Mouse (Mus musculus) CH12.LX (cell line): ENCODE results near the gene Slc9a3r1. TPM values are rescaled to one million over a fixed set of nuclear protein-coding genes. Genes with fewer than 3 reads are reported as not detected.

Source experiments
- DNase-seq: peaks from one replicate; pipeline ENCODE4 v3.0.0-alpha.2; 2013; ENCODE audit errors: extremely low read depth
- H3K27ac ChIP-seq: 2 replicates; pipeline ENCODE4 v1.5.1; 2012; ENCODE audit warnings: low read depth, mild to moderate bottlenecking, control low read depth, moderate library complexity; ENCODE audit not compliant: insufficient read depth
- H3K27me3 ChIP-seq: replicated peaks from 2 replicates; pipeline ENCODE3; 2012; ENCODE audit warnings: inconsistent platforms
- H3K36me3 ChIP-seq, 2 experiments: replicated peaks in 1 of 2; 2 replicates each; pipeline versions ENCODE3 to v1.6.1; 2012; ENCODE audit warnings: inconsistent platforms in 1 of 2, low read length in 1 of 2, mild to moderate bottlenecking in 1 of 2, mixed read lengths in 1 of 2, moderate library complexity in 1 of 2; ENCODE audit not compliant: control insufficient read depth in 1 of 2, insufficient read depth in 1 of 2
- H3K4me1 ChIP-seq, 2 experiments: 2 replicates each; pipeline ENCODE4 v1.6.1; 2012; ENCODE audit warnings: inconsistent platforms in 1 of 2, moderate library complexity in 1 of 2; ENCODE audit not compliant: insufficient read depth in 2 of 2, control insufficient read depth in 1 of 2
- H3K4me2 ChIP-seq: 2 replicates; pipeline ENCODE4 v1.6.1; 2012; ENCODE audit warnings: low read depth, mild to moderate bottlenecking, control low read depth; ENCODE audit not compliant: poor library complexity, insufficient read depth, severe bottlenecking
- H3K4me3 ChIP-seq, 3 experiments: fragments of 150-350 bp in 1 of 3; sonication (generic) in 1 of 3; replicated peaks in 1 of 3; 2 replicates each; pipeline versions ENCODE3 to v1.5.1; 2011 to 2012; ENCODE audit warnings: low read depth in 2 of 3, low read length in 2 of 3, mild to moderate bottlenecking in 2 of 3, moderate library complexity in 2 of 3, control low read depth in 1 of 3, improper control_type of control experiment in 1 of 3, inconsistent platforms in 1 of 3, mixed read lengths in 1 of 3; ENCODE audit not compliant: poor library complexity in 1 of 3
- H3K79me2 ChIP-seq: replicated peaks from 2 replicates; pipeline ENCODE4 v1.6.1; 2012; ENCODE audit warnings: mild to moderate bottlenecking, moderate library complexity; ENCODE audit not compliant: control insufficient read depth, poor library complexity, insufficient read depth, severe bottlenecking; ENCODE audit errors: extremely low read depth
- H3K9ac ChIP-seq: 2 replicates; pipeline ENCODE4 v1.6.1; 2012; ENCODE audit warnings: low read depth, mild to moderate bottlenecking, control low read depth, moderate library complexity; ENCODE audit not compliant: insufficient read depth
- H3K9me3 ChIP-seq: replicated peaks from 2 replicates; pipeline ENCODE3; 2012; ENCODE audit warnings: low read length, inconsistent platforms, mixed read lengths
- BHLHE40 ChIP-seq: IDR thresholded peaks from 2 replicates; pipeline ENCODE4 v1.6.1; 2011; ENCODE audit warnings: mild to moderate bottlenecking, low read depth, low read length, improper control_type of control experiment
- CHD1 ChIP-seq: IDR thresholded peaks from 2 replicates; pipeline ENCODE4 v1.6.1; 2012; ENCODE audit warnings: low read depth, low read length, improper control_type of control experiment, inconsistent platforms
- CHD2 ChIP-seq: IDR thresholded peaks from 2 replicates; pipeline ENCODE4 v1.6.1; 2011; ENCODE audit warnings: low read length, improper control_type of control experiment
- CTCF ChIP-seq, 2 experiments: IDR thresholded peaks in 1 of 2; conservative IDR thresholded peaks in 1 of 2; 2 replicates each; pipeline ENCODE4 v1.5.1; 2011 to 2012; ENCODE audit warnings: low read depth in 2 of 2, low read length in 2 of 2, improper control_type of control experiment in 1 of 2, inconsistent platforms in 1 of 2, mild to moderate bottlenecking in 1 of 2, moderate library complexity in 1 of 2
- E2F4 ChIP-seq: IDR thresholded peaks from 2 replicates; pipeline ENCODE4 v1.6.1; 2011; ENCODE audit warnings: low read depth, low read length, improper control_type of control experiment; ENCODE audit not compliant: insufficient replicate concordance
- ELF1 ChIP-seq: IDR thresholded peaks from 2 replicates; pipeline ENCODE4 v1.6.1; 2014; ENCODE audit warnings: low read depth, mild to moderate bottlenecking, inconsistent platforms, low read length, improper control_type of control experiment
- ETS1 ChIP-seq: conservative IDR thresholded peaks from 2 replicates; pipeline ENCODE4 v1.6.1; 2012; ENCODE audit warnings: low read depth, mild to moderate bottlenecking, inconsistent platforms, low read length, improper control_type of control experiment, moderate library complexity
- GABPA ChIP-seq: IDR thresholded peaks from 2 replicates; pipeline ENCODE4 v1.6.1; 2012; ENCODE audit warnings: low read depth, low read length, improper control_type of control experiment, inconsistent platforms; ENCODE audit not compliant: insufficient replicate concordance
- HCFC1 ChIP-seq: IDR thresholded peaks from 2 replicates; pipeline ENCODE4 v1.6.1; 2012; ENCODE audit warnings: low read depth, mild to moderate bottlenecking, inconsistent platforms, low read length, improper control_type of control experiment
- IRF4 ChIP-seq: IDR thresholded peaks from 2 replicates; pipeline ENCODE4 v1.6.1; 2014; ENCODE audit warnings: low read depth, mild to moderate bottlenecking, inconsistent platforms, low read length, improper control_type of control experiment
- JUND ChIP-seq: conservative IDR thresholded peaks from 2 replicates; pipeline ENCODE4 v1.6.1; 2011; ENCODE audit warnings: low read depth, low read length, improper control_type of control experiment
- KAT2A ChIP-seq: IDR thresholded peaks from 2 replicates; pipeline ENCODE4 v1.6.1; 2012; ENCODE audit warnings: low read length, improper control_type of control experiment, inconsistent platforms; ENCODE audit not compliant: insufficient replicate concordance
- MAFK ChIP-seq: IDR thresholded peaks from 2 replicates; pipeline ENCODE4 v1.6.1; 2011; ENCODE audit warnings: low read length, improper control_type of control experiment; ENCODE audit not compliant: insufficient replicate concordance
- MAX ChIP-seq: IDR thresholded peaks from 2 replicates; pipeline ENCODE4 v1.6.1; 2011; ENCODE audit warnings: low read length, improper control_type of control experiment
- MAZ ChIP-seq: IDR thresholded peaks from 2 replicates; pipeline ENCODE4 v1.6.1; 2012; ENCODE audit warnings: low read depth, mild to moderate bottlenecking, inconsistent platforms, low read length, improper control_type of control experiment, moderate library complexity
- MEF2A ChIP-seq: IDR thresholded peaks from 2 replicates; pipeline ENCODE4 v1.6.1; 2014; ENCODE audit warnings: low read depth, mild to moderate bottlenecking, inconsistent platforms, low read length, improper control_type of control experiment, borderline replicate concordance
- MXI1 ChIP-seq: IDR thresholded peaks from 2 replicates; pipeline ENCODE4 v1.6.1; 2011; ENCODE audit warnings: mild to moderate bottlenecking, low read depth, low read length, improper control_type of control experiment
- MYC ChIP-seq: IDR thresholded peaks from 2 replicates; pipeline ENCODE4 v1.6.1; 2011; ENCODE audit warnings: low read depth, mild to moderate bottlenecking, improper control_type of control experiment, low read length
- NELFE ChIP-seq: IDR thresholded peaks from 2 replicates; pipeline ENCODE4 v1.6.1; 2011; ENCODE audit warnings: low read depth, low read length, improper control_type of control experiment
- NRF1 ChIP-seq: IDR thresholded peaks from 2 replicates; pipeline ENCODE4 v1.6.1; 2014; ENCODE audit warnings: low read depth, mild to moderate bottlenecking, inconsistent platforms, low read length, improper control_type of control experiment, moderate library complexity
- PAX5 ChIP-seq: IDR thresholded peaks from 2 replicates; pipeline ENCODE4 v1.6.1; 2012; ENCODE audit warnings: low read length, inconsistent platforms, mixed read lengths
- POLR2A ChIP-seq: IDR thresholded peaks from 2 replicates; pipeline ENCODE4 v1.6.1; 2011; ENCODE audit warnings: low read depth, mild to moderate bottlenecking, improper control_type of control experiment, low read length
- POLR2AphosphoS2 ChIP-seq: IDR thresholded peaks from 2 replicates; pipeline ENCODE4 v1.6.1; 2011; ENCODE audit warnings: low read depth, low read length, improper control_type of control experiment
- RAD21 ChIP-seq: IDR thresholded peaks from 2 replicates; pipeline ENCODE4 v1.6.1; 2011; ENCODE audit warnings: low read depth, mild to moderate bottlenecking, low read length, improper control_type of control experiment, moderate library complexity
- RCOR1 ChIP-seq: conservative IDR thresholded peaks from 2 replicates; pipeline ENCODE4 v1.6.1; 2012; ENCODE audit warnings: low read depth, mild to moderate bottlenecking, inconsistent platforms, low read length, improper control_type of control experiment
- SMC3 ChIP-seq: IDR thresholded peaks from 2 replicates; pipeline ENCODE4 v1.6.1; 2011; ENCODE audit warnings: low read depth, low read length, improper control_type of control experiment
- TBP ChIP-seq: conservative IDR thresholded peaks from 2 replicates; pipeline ENCODE4 v1.6.1; 2011; ENCODE audit warnings: low read depth, low read length, improper control_type of control experiment
- UBTF ChIP-seq: IDR thresholded peaks from 2 replicates; pipeline ENCODE4 v1.6.1; 2012; ENCODE audit warnings: low read depth, mild to moderate bottlenecking, inconsistent platforms, low read length, improper control_type of control experiment, moderate library complexity
- USF2 ChIP-seq: conservative IDR thresholded peaks from 2 replicates; pipeline ENCODE4 v1.6.1; 2011; ENCODE audit warnings: low read depth, low read length, improper control_type of control experiment
- ZC3H11A ChIP-seq: IDR thresholded peaks from 2 replicates; pipeline ENCODE4 v1.6.1; 2012; ENCODE audit warnings: low read depth, mild to moderate bottlenecking, inconsistent platforms, low read length, improper control_type of control experiment
- ZKSCAN1 ChIP-seq: IDR thresholded peaks from 2 replicates; pipeline ENCODE4 v1.6.1; 2012; ENCODE audit warnings: low read depth, inconsistent platforms, low read length, improper control_type of control experiment, borderline replicate concordance
- ZNF384 ChIP-seq: IDR thresholded peaks from 2 replicates; pipeline ENCODE4 v1.6.1; 2012; ENCODE audit warnings: low read depth, low read length, improper control_type of control experiment, inconsistent platforms
- dilution Hi-C: fragments of 300-500 bp; cut with MboI; formaldehyde crosslinking; loops from 2 replicates; pipeline ENCODE4 v1.14.3; 2020; ENCODE audit warnings: low sequenced_read_pairs; ENCODE audit not compliant: extremely low pct_unique_long_range_greater_than_20kb, extremely low pct_ligation_motif_present
- in situ Hi-C: fragments of 300-500 bp; cut with MboI; formaldehyde crosslinking; loops from 3 replicates; pipeline ENCODE4 v1.14.3; 2019; ENCODE audit warnings: low sequenced_read_pairs, low pct_ligation_motif_present, low pct_unique_long_range_greater_than_20kb, mixed read lengths
- polyA plus RNA-seq: library from polyadenylated mRNA; unstranded; fragments of >175 nt; gene quantifications from 2 replicates; pipeline ENCODE4 v1.2.1, GENCODE M21; 2012; ENCODE audit warnings: low read depth; ENCODE audit not compliant: insufficient read length
- total RNA-seq, 2 experiments: library from RNA; depleted of rRNA; stranded (reverse); fragments of 300-350 nt in 1 of 2; fragments of >200 nt in 1 of 2; gene quantifications; 2 replicates each; pipeline ENCODE4 v1.2.3; 2012 to 2014

The Slc9a3r1 gene
- total and polyA plus RNA-seq, 3 experiments, result 51.9 to 69.0 (median 63.7) TPM

DNA sequence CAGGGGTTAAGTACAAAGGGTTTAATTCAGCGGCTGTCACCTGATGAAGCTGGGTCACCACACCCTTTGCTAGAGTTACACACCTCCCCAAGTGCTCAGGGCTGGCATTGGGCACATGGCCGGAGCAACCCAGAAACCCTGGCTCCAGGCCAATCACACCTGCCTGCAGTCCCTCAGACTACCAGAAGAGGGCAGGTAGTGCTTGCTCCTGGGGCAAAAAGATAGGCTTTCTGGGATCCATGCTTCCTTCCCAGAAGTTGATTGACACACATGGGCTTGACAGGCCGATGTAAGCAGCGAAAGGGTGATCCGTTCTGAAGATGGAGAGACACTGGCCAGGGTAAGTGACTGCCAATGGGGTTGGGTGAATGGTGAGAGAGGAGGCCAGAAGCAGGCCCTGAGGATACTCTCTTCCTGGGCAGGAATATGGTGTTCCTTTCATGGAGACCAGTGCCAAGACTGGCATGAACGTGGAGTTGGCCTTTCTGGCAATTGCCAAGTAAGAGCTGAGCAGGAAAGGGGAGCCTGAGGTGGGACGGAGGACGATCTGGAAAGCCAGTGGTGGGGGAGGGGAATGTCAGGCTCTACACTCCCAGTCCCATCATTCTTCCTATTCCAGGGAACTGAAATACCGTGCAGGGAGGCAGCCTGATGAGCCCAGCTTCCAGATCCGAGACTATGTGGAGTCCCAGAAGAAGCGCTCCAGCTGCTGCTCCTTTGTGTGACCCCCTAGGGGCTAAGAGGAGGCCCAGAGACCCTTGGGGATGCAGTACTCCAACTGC lies 2.9 kb upstream of the Slc9a3r1 start:
- peaks cover 18 to 53% of the 10 kb centered on the region in 2 experiments for H3K4me1 ChIP-seq
- H3K36me3 ChIP-seq, result no peaks in the 10 kb centered on the region
- no peak overlapping the region for H3K27ac ChIP-seq
- H3K4me3 ChIP-seq, result no peak overlapping the region
- peaks cover 5% of the 10 kb centered on the region for H3K27me3 ChIP-seq
- TF ChIP-seq POLR2A (no peak), E2F4 (no peak), HCFC1 (0 out of 2 replicates have a peak, but pooled peaks have one; percentile 18), POLR2AphosphoS2 (no peak), MAX (peak; percentile 79), SMC3 (peak; percentile 81), ETS1 (no peak), BHLHE40 (peak; percentile 35; the same call in 1 of the 2 replicates), ZC3H11A (peak; percentile 37), ZKSCAN1 (no peak), MAZ (0 out of 2 replicates have a peak, but pooled peaks have one; percentile 56), USF2 (no peak), UBTF (0 out of 2 replicates have a peak, but pooled peaks have one; percentile 24), TBP (no peak), MXI1 (no peak), KAT2A (no peak), RAD21 (peak; percentile 78), MAFK (no peak), NELFE (peak; percentile 38; the same call in 1 of the 2 replicates), RCOR1 (peak; percentile 23; the same call in 1 of the 2 replicates), CTCF (conservative IDR thresholded peaks at IDR 0.05 in 1 of 2, IDR thresholded peaks at IDR 0.05 in 1 of 2; ENCODE audit: low read depth in 2 of 2, low read length in 2 of 2) (peak; percentile 51 to 87), ZNF384 (no peak), IRF4 (peak; percentile 48; the same call in 1 of the 2 replicates), PAX5 (no peak), JUND (0 out of 2 replicates have a peak, but pooled peaks have one; percentile 12), NRF1 (no peak), CHD2 (no peak), MEF2A (0 out of 2 replicates have a peak, but pooled peaks have one; percentile 42), CHD1 (no peak), MYC (peak; percentile 83; the same call in 1 of the 2 replicates), ELF1 (no peak; the same call in 1 of the 2 replicates), GABPA (no peak)
- no peak for DNase-seq
- H3K4me2 ChIP-seq, result no peak overlapping the region
- no peak overlapping the region for H3K9ac ChIP-seq
- dilution Hi-C loops (no loop called here), in situ Hi-C loops (loop anchor here (5.0 kb wide), 3 partner anchors 37 to 112 kb away; no protein-coding TSS in a partner anchor)
- H3K79me2 ChIP-seq, result peaks cover 18% of the 10 kb centered on the region
- H3K9me3 ChIP-seq, result peaks cover 8% of the 10 kb centered on the region
